Mouse (Mus musculus): ENCODE measurements around the gene Zswim8.

The Zswim8 gene

DNA sequence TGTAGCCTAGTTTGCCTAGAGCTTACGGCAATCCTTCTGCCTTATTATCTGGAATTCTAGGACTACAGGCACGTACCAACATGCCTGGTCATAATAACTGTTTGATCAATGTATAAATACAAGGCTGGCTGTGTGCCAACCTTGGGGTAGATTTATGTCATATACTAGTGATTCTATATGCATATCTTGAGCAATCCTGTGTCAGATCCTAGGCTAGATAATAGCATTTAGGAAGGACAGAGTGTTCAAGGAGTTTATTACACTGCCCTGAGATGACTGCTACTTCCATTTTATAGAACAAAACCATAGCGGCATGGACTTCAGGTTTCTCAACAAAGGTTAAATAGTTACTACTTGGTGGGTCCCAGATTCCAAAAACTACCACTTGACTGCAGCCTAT lies 64.6 kb downstream of the Zswim8 start:
- DNase-seq (ENCODE audit: low read depth, low spot score): no peak

DNA sequence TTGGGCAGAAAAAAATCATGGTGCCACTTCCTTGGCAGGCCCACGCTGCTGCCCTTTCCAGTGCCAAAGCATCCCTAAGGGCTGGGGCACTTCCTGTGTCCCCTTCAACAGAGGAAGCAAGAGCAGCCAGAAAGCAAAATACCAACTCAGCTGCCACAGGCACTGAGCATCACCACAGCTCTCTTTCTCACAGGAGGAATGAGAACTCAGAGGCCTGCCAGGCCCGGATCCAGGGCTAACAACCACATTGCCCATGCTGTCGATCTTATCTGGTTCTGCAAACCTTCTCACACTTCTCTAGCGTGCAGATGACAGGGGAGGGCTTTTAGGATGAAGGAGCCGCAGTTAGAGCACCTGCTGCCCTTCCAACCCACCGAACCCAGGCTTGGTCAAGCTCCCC lies 65.5 kb downstream of the Zswim8 start:
- DNase-seq (ENCODE audit: low read depth, low spot score): no peak
